Mouse (Mus musculus) stomach, embryonic 15.5 days (tissue): ENCODE measurements around the gene Zbtb16. TPM values are rescaled to one million over a fixed set of nuclear protein-coding genes. Genes with fewer than 3 reads are reported as not detected.

Source experiments
- ATAC-seq: fragments of 200-750 bp; cut with Nextera tagmentation; 2 replicates; pipeline ENCODE4 v1.8.0; 2017; ENCODE audit warnings: low read depth, moderate number of reproducible peaks, moderate TSS enrichment; ENCODE audit not compliant: insufficient read depth, low FRiP score
- H3K27ac ChIP-seq: fragments of 300-500 bp; sonication (generic); 2 replicates; pipeline ENCODE4 v1.5.1; 2015; ENCODE audit warnings: mild to moderate bottlenecking, inconsistent platforms
- H3K27me3 ChIP-seq: fragments of 300-500 bp; sonication (generic); replicated peaks from 2 replicates; pipeline ENCODE4 v1.6.1; 2015; ENCODE audit warnings: inconsistent platforms
- H3K36me3 ChIP-seq: fragments of 300-500 bp; sonication (generic); 2 replicates; pipeline ENCODE4 v1.6.1; 2015; ENCODE audit warnings: inconsistent platforms
- H3K4me1 ChIP-seq: fragments of 300-500 bp; sonication (generic); 2 replicates; pipeline ENCODE4 v1.6.1; 2015; ENCODE audit warnings: inconsistent platforms
- H3K4me2 ChIP-seq: fragments of 300-500 bp; sonication (generic); 2 replicates; pipeline ENCODE4 v1.6.1; 2015; ENCODE audit warnings: mild to moderate bottlenecking, inconsistent platforms
- H3K4me3 ChIP-seq: fragments of 300-500 bp; sonication (generic); replicated peaks from 2 replicates; pipeline ENCODE4 v1.5.1; 2015; ENCODE audit warnings: inconsistent platforms
- H3K9ac ChIP-seq: fragments of 300-500 bp; sonication (generic); 2 replicates; pipeline ENCODE4 v1.6.1; 2015; ENCODE audit warnings: inconsistent platforms
- H3K9me3 ChIP-seq: fragments of 300-500 bp; sonication (generic); 2 replicates; pipeline ENCODE4 v1.6.1; 2016; ENCODE audit warnings: inconsistent platforms
- WGBS: fragments of 180-500 bp; shearing (Covaris S2); methylation state at CpG from one replicate; pipeline ENCODE4 v1.1.7; 2015; 5-methylcytosine and 5-hydroxymethylcytosine counted together
- polyA plus RNA-seq: library from polyadenylated mRNA; unstranded; fragments of >200 nt; fragmentation: Nextera tagmentation; extraction: Ambion mirVana; gene quantifications from 2 replicates; pipeline ENCODE4 v1.2.1, GENCODE M21; 2015

Gene Zbtb16
- polyA plus RNA-seq, 1 experiment from 2014 or later = 3.9 TPM

GRCm38 (mm10) chr9:48662361-48663051 is 173.5 kb downstream of the Zbtb16 start:
- H3K36me3 ChIP-seq = no peaks in the 10 kb centered on the region
- H3K4me2 ChIP-seq = no peak overlapping the region
- no peak for ATAC-seq
- H3K27me3 ChIP-seq = no peaks in the 10 kb centered on the region
- no peak overlapping the region for H3K27ac ChIP-seq
- no peaks in the 10 kb centered on the region for H3K9me3 ChIP-seq
- H3K9ac ChIP-seq = no peak overlapping the region
- H3K4me3 ChIP-seq = no peak overlapping the region
- H3K4me1 ChIP-seq = peaks cover 4% of the 10 kb centered on the region; the same call in 1 of the 2 replicates
- 37% methylated on average over 15 of the region's 15 CpGs for WGBS

- ATAC-seq = no peak
- H3K27me3 ChIP-seq = 0 out of 2 replicates have a peak, but pooled peaks cover 3% of the 10 kb centered on the region
- no peaks in the 10 kb centered on the region for H3K36me3 ChIP-seq
- H3K9me3 ChIP-seq = no peaks in the 10 kb centered on the region
- H3K4me2 ChIP-seq = no peak overlapping the region
- WGBS = 64% methylated on average over 9 of the region's 9 CpGs
- H3K27ac ChIP-seq = no peak overlapping the region
- peaks cover 4% of the 10 kb centered on the region; the same call in 1 of the 2 replicates for H3K4me1 ChIP-seq
- no peak overlapping the region for H3K4me3 ChIP-seq
- no peak overlapping the region for H3K9ac ChIP-seq
Measured at GRCm38 (mm10) chr9:48661225-48662023, 174.6 kb downstream of the Zbtb16 start.

- H3K27ac ChIP-seq = no peak overlapping the region
- no peaks in the 10 kb centered on the region for H3K9me3 ChIP-seq
- WGBS = 25% methylated on average over 5 of the region's 5 CpGs
- H3K9ac ChIP-seq = no peak overlapping the region
- H3K36me3 ChIP-seq = no peaks in the 10 kb centered on the region
- peaks cover 8% of the 10 kb centered on the region; the same call in 1 of the 2 replicates for H3K4me1 ChIP-seq
- no peak overlapping the region for H3K4me3 ChIP-seq
- H3K27me3 ChIP-seq = 0 out of 2 replicates have a peak, but pooled peaks cover 3% of the 10 kb centered on the region
- ATAC-seq = no peak
- no peak overlapping the region for H3K4me2 ChIP-seq
Measured at GRCm38 (mm10) chr9:48655525-48656169, 180.4 kb downstream of the Zbtb16 start.

GRCm38 (mm10) chr9:48654730-48655129 is 181.3 kb downstream of the Zbtb16 start:
- Histone ChIP-seq H3K4me3 (no peak overlapping the region), H3K9ac (no peak overlapping the region), H3K36me3 (no peaks in the 10 kb centered on the region), H3K27ac (no peak overlapping the region), H3K4me2 (no peak overlapping the region), H3K4me1 (peaks cover 8% of the 10 kb centered on the region), H3K27me3 (0 out of 2 replicates have a peak, but pooled peaks cover 3% of the 10 kb centered on the region), H3K9me3 (no peaks in the 10 kb centered on the region)
- ATAC-seq = no peak
- WGBS = 10% methylated on average over 8 of the region's 8 CpGs

GRCm38 (mm10) chr9:48653399-48654070 is 182.5 kb downstream of the Zbtb16 start:
- ATAC-seq = no peak
- H3K4me2 ChIP-seq = no peak overlapping the region
- peaks cover 9% of the 10 kb centered on the region; the same call in 1 of the 2 replicates for H3K27me3 ChIP-seq
- H3K4me3 ChIP-seq = no peak overlapping the region
- no peaks in the 10 kb centered on the region for H3K36me3 ChIP-seq
- 46% methylated on average over 7 of the region's 7 CpGs for WGBS
- peaks cover 16% of the 10 kb centered on the region for H3K4me1 ChIP-seq
- H3K9me3 ChIP-seq = no peaks in the 10 kb centered on the region
- H3K9ac ChIP-seq = no peak overlapping the region
- no peak overlapping the region for H3K27ac ChIP-seq

GRCm38 (mm10) chr9:48652026-48652425 is 184.0 kb downstream of the Zbtb16 start:
- H3K9ac ChIP-seq = no peak overlapping the region
- H3K4me2 ChIP-seq = no peak overlapping the region
- peaks cover 8% of the 10 kb centered on the region; the same call in 1 of the 2 replicates for H3K27me3 ChIP-seq
- H3K9me3 ChIP-seq = no peaks in the 10 kb centered on the region
- H3K36me3 ChIP-seq = no peaks in the 10 kb centered on the region
- peaks cover 21% of the 10 kb centered on the region for H3K4me1 ChIP-seq
- H3K27ac ChIP-seq = no peak overlapping the region
- H3K4me3 ChIP-seq = no peak overlapping the region
- ATAC-seq = no peak
- WGBS = 57% methylated on average over 4 of the region's 4 CpGs

- no peak overlapping the region for H3K4me2 ChIP-seq
- H3K27me3 ChIP-seq = peaks cover 6% of the 10 kb centered on the region; the same call in 1 of the 2 replicates
- H3K4me3 ChIP-seq = no peak overlapping the region
- peaks cover 21% of the 10 kb centered on the region for H3K4me1 ChIP-seq
- WGBS = 86% methylated on average over 2 of the region's 2 CpGs
- no peak overlapping the region for H3K9ac ChIP-seq
- no peaks in the 10 kb centered on the region for H3K36me3 ChIP-seq
- no peak overlapping the region for H3K27ac ChIP-seq
- no peaks in the 10 kb centered on the region for H3K9me3 ChIP-seq
- no peak for ATAC-seq
Measured at GRCm38 (mm10) chr9:48650846-48651245, 185.2 kb downstream of the Zbtb16 start.

GRCm38 (mm10) chr9:48649851-48650685 is 186.0 kb downstream of the Zbtb16 start:
- H3K27ac ChIP-seq = no peak overlapping the region
- no peaks in the 10 kb centered on the region for H3K36me3 ChIP-seq
- peak overlapping the region; percentile 56 for H3K4me2 ChIP-seq
- no peak overlapping the region for H3K4me3 ChIP-seq
- peaks cover 6% of the 10 kb centered on the region; the same call in 1 of the 2 replicates for H3K27me3 ChIP-seq
- 51% methylated on average over 17 of the region's 17 CpGs for WGBS
- H3K9ac ChIP-seq = no peak overlapping the region
- no peaks in the 10 kb centered on the region for H3K9me3 ChIP-seq
- no peak for ATAC-seq
- peaks cover 17% of the 10 kb centered on the region for H3K4me1 ChIP-seq

GRCm38 (mm10) chr9:48649098-48649766 is 186.8 kb downstream of the Zbtb16 start:
- ATAC-seq = peak; percentile 48; the same call in 1 of the 2 replicates
- no peaks in the 10 kb centered on the region for H3K36me3 ChIP-seq
- H3K27me3 ChIP-seq = peaks cover 6% of the 10 kb centered on the region; the same call in 1 of the 2 replicates
- 4% methylated on average over 22 of the region's 22 CpGs for WGBS
- H3K9me3 ChIP-seq = no peaks in the 10 kb centered on the region
- H3K4me2 ChIP-seq = peak overlapping the region; percentile 56
- H3K27ac ChIP-seq = no peak overlapping the region
- peaks cover 17% of the 10 kb centered on the region for H3K4me1 ChIP-seq
- H3K9ac ChIP-seq = no peak overlapping the region
- H3K4me3 ChIP-seq = peak overlapping the region; percentile 27

- peak overlapping the region; percentile 56 for H3K4me2 ChIP-seq
- 53% methylated on average over 12 of the region's 12 CpGs for WGBS
Measured at GRCm38 (mm10) chr9:48648285-48649097, 187.5 kb downstream of the Zbtb16 start.

More at GRCm38 (mm10) chr9:48648285-48649097, 187.5 kb downstream of the Zbtb16 start:
- ATAC-seq = no peak
- H3K9ac ChIP-seq = no peak overlapping the region
- peaks cover 6% of the 10 kb centered on the region; the same call in 1 of the 2 replicates for H3K27me3 ChIP-seq
- H3K4me3 ChIP-seq = peak overlapping the region; percentile 27
- peaks cover 13% of the 10 kb centered on the region for H3K4me1 ChIP-seq
- no peak overlapping the region for H3K27ac ChIP-seq
- H3K9me3 ChIP-seq = no peaks in the 10 kb centered on the region
- H3K36me3 ChIP-seq = no peaks in the 10 kb centered on the region
